Mouse (Mus musculus): Measurements from ENCODE around the gene Txnrd3. TPM values are rescaled to one million over a fixed set of nuclear protein-coding genes. Genes with fewer than 3 reads are reported as not detected.

Gene Txnrd3
- polyA plus RNA-seq (2015; fragmentation: Nextera tagmentation; extraction: Ambion mirVana): 11.2 and 11.6 TPM in 2 replicates

DNA sequence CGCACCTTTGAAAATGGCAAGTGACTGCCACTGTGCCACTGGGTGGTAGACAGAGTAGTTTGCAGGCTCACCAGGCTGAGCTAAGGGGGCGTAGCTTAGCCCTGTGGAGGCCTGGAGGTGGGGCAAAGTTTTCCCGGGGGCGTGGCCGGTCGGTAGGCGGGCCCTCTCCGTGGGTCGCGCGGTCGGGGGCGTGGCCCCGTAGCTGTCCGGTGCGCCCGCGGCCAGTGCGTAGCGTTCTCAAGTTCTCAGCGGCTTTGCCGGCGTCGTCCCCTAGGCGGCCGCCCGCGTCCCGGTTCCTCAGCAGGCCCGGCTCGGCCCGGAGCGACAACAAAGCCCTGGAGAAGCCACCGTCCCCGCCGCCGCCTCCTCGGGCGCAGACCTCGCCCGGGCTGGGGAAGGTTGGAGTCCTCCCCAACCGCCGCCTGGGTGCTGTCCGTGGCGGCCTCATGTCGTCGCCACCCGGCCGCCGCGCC, at the start of gene Txnrd3:
Gene Txnrd3 (plus strand): TSS at position 191 of the 473 bp plus-strand sequence.
- Histone ChIP-seq H3K4me1 (peaks cover 10% of the 10 kb centered on the region), H3K9me3 (no peaks in the 10 kb centered on the region), H3K27ac (peak within 1 kb of the TSS; percentile 89), H3K9ac (peak within 1 kb of the TSS; percentile 42), H3K4me2 (peak within 1 kb of the TSS; percentile 95), H3K27me3 (no peaks in the 10 kb centered on the region), H3K36me3 (no peaks in the 10 kb centered on the region), H3K4me3 (peak within 1 kb of the TSS; percentile 61)
- under 1% methylated on average over 51 of the region's 51 CpGs for WGBS
- ATAC-seq (ENCODE audit: borderline replicate concordance, extremely low read depth, low FRiP score, low TSS enrichment): peak; percentile 92

DNA sequence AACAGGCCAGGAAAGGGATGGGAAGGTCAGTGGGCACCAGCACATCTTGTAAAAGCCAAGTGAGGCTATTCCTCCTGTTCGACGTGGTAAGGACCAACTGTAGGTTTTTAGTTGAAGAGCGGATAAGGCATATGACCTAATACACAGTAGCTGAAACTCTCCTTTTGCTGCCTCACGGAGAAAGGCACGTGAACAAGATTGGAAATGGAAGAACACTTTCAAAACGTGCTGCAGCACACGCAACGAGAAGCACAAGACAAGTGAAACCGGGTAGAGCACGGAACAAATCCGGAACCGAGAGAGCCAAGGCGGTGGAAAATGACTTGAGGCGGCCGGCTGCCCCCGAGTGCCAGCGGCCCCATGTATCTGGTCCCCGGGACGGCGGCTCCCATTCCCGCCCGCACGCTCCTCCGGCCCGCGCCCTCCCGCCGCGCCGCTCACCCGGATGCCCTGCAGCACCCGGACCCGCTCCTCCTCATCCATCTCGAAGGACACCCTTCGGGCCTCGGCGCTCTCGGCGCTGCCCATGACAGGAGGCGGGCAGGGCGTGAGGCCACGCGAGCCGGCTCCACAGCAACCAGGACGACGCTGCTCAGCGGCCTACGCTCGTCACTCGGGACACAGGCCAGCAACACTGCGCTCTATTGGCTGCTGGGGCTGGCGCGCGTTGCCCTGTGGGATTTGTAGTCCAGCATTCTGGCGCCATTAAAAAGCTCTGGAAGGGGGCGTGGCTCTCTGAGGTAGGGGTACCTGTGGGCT, 48.6 kb upstream of the Txnrd3 start, which contains the start of gene Chchd6:
Gene Chchd6 (minus strand): TSS at position 635 of the 759 bp plus-strand sequence.
- under 1% methylated on average over 56 of the region's 56 CpGs for WGBS

DNA sequence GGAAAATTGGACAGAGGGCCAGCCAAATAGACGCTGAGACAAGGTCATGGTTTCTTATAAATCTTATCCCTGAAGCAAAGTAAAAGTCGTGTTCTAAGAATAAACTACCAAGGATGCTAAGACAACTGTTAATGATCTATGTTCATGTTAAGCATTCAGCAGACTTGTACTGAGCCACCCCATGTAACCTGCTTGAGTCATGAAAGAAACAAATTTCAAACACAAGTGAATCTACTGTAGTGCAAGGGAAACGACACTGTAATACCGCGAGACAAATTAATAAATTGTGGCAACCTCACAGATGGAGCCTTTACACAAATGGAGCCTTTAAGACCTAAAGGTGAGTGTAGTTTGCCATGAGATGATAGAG, 48.0 kb upstream of the Txnrd3 start:
- 0 out of 2 replicates have a peak, but pooled peaks cover 4% of the 10 kb centered on the region for H3K4me1 ChIP-seq
- H3K9ac ChIP-seq: no peak overlapping the region
- H3K27ac ChIP-seq: no peak overlapping the region
- H3K27me3 ChIP-seq: no peaks in the 10 kb centered on the region
- no peaks in the 10 kb centered on the region for H3K36me3 ChIP-seq
- ATAC-seq (ENCODE audit: borderline replicate concordance, extremely low read depth, low FRiP score, low TSS enrichment): peak; percentile 13; the same call in 1 of the 2 replicates
- peak overlapping the region; percentile 59 for H3K4me3 ChIP-seq
- WGBS: 30% methylated on average over 5 of the region's 5 CpGs
- H3K4me2 ChIP-seq: peak overlapping the region; percentile 82
- no peaks in the 10 kb centered on the region for H3K9me3 ChIP-seq

More for the DNA sequence above, 48.6 kb upstream of the Txnrd3 start, which contains the start of gene Chchd6:
- Histone ChIP-seq H3K36me3 (no peaks in the 10 kb centered on the region), H3K4me1 (0 out of 2 replicates have a peak, but pooled peaks cover 4% of the 10 kb centered on the region), H3K27me3 (no peaks in the 10 kb centered on the region), H3K9me3 (no peaks in the 10 kb centered on the region), H3K9ac (peak within 1 kb of the TSS; percentile 57), H3K4me2 (peak within 1 kb of the TSS; percentile 82), H3K27ac (no peak within 1 kb of the TSS), H3K4me3 (peak within 1 kb of the TSS; percentile 59)
- peak; percentile 100 for ATAC-seq (ENCODE audit: borderline replicate concordance, extremely low read depth, low FRiP score, low TSS enrichment)

DNA sequence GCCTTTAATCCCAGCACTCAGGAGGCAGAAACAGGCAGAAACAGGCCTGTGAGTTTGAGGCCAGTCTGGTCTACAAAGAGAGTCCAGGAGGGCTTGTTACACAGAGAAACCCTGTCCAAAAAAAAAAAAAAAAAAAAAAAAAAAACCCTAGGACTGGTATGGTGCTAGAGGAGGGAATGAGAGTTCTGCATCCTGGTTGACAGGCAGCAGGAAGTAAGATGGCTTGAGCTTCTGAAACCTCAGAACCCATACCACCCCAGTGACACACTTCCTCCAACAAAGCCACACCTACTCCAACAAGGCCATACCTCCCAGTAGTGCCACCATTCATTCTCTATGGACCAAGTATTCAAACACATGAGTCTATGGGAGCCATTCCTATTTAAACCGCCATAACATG, 47.3 kb upstream of the Txnrd3 start:
- Histone ChIP-seq H3K4me3 (no peak overlapping the region), H3K4me1 (0 out of 2 replicates have a peak, but pooled peaks cover 4% of the 10 kb centered on the region), H3K36me3 (no peaks in the 10 kb centered on the region), H3K9ac (no peak overlapping the region), H3K9me3 (no peaks in the 10 kb centered on the region), H3K4me2 (no peak overlapping the region), H3K27ac (no peak overlapping the region), H3K27me3 (no peaks in the 10 kb centered on the region)
- 97% methylated on average over 1 of the region's 1 CpGs for WGBS
- ATAC-seq (ENCODE audit: borderline replicate concordance, extremely low read depth, low FRiP score, low TSS enrichment): no peak

DNA sequence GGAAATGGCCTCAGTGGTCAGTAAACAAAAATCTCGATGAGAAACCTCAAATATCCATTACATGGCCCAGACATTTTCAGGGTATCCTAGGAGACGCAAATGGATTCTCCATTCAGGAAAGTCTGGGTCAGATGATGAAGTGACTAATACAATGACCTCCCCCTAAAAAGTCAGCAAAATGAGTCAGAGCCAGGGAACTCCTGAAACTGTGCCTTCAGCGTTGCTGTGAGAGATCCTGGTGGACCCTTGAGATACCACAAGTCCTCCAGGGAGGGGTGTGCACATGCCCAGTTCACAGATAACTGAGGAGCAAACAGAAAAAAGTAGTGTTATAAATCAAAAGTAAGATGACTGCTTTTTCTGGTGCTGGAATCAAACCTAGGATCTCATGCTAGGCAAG, 37.7 kb upstream of the Txnrd3 start:
- no peak overlapping the region for H3K4me3 ChIP-seq
- WGBS: 53% methylated on average over 3 of the region's 3 CpGs
- H3K27me3 ChIP-seq: no peaks in the 10 kb centered on the region
- no peak overlapping the region for H3K9ac ChIP-seq
- ATAC-seq (ENCODE audit: borderline replicate concordance, extremely low read depth, low FRiP score, low TSS enrichment): no peak
- no peaks in the 10 kb centered on the region for H3K9me3 ChIP-seq
- no peak overlapping the region for H3K4me2 ChIP-seq
- H3K36me3 ChIP-seq: no peaks in the 10 kb centered on the region
- no peak overlapping the region for H3K27ac ChIP-seq
- no peaks in the 10 kb centered on the region for H3K4me1 ChIP-seq

DNA sequence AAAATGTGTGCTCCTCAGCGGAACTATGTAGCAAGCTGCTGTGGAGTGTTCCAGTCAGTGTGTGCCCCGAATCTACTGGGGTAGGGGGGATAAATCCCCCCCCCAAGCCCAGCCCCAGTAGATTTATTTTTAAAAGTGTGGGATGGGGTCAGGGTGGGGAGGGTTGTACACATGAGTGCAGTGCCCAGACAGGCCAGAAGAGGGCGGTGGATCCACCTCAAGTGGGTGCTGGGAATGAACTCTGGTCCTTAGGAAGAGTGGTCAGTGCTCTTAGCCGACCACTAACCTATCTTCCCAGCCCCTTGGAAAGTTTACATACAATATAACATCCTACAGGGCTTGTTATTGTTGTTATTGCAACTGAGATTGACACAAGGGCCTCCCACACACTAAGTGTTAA, 35.8 kb upstream of the Txnrd3 start:
- Histone ChIP-seq H3K36me3 (no peaks in the 10 kb centered on the region), H3K4me2 (no peak overlapping the region), H3K4me1 (no peaks in the 10 kb centered on the region), H3K27me3 (no peaks in the 10 kb centered on the region), H3K27ac (no peak overlapping the region), H3K4me3 (no peak overlapping the region), H3K9me3 (no peaks in the 10 kb centered on the region), H3K9ac (no peak overlapping the region)
- ATAC-seq (ENCODE audit: borderline replicate concordance, extremely low read depth, low FRiP score, low TSS enrichment): no peak
- WGBS: 50% methylated on average over 4 of the region's 4 CpGs

DNA sequence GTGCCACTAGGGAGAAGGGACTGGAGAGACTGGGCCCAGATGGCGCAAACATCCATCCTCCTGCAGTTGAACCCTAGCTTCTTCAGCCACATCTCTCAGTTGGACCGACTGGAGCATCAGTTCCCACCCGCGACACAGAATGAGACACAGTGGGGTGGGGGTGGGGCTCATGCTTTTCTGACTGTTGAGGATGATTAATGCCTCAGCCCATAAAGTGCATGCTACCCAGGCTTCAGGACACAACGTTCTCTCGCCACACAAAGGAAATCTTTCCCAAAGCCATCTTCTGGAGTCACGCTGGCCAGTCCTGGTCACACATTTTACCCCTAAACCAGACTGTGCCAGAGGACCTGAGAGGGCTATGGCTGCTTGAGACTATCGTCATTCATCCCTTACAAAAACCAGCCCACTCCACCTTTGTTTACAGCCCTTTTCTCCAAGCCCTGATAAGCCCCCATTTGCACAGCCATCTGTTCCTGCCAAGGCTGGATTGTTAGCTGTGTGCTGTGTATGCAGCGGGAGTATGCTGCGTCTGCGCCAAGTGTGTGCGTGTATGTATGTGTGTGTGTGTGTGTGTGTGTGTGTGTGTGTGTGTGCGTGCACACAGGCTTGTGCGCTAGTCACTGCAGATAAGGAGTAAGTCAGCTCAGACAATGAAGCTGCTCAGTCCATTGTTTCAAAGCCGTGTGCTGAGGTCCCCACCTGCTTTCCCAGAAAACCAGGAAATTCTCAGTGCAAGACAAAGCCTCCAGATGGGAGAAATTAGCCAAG, 30.3 kb upstream of the Txnrd3 start:
- Histone ChIP-seq H3K36me3 (no peaks in the 10 kb centered on the region), H3K4me2 (no peak overlapping the region), H3K9me3 (no peaks in the 10 kb centered on the region), H3K4me3 (no peak overlapping the region), H3K9ac (no peak overlapping the region), H3K4me1 (0 out of 2 replicates have a peak, but pooled peaks cover 4% of the 10 kb centered on the region), H3K27ac (no peak overlapping the region), H3K27me3 (no peaks in the 10 kb centered on the region)
- ATAC-seq (ENCODE audit: borderline replicate concordance, extremely low read depth, low FRiP score, low TSS enrichment): no peak
- WGBS: 30% methylated on average over 15 of the region's 15 CpGs

DNA sequence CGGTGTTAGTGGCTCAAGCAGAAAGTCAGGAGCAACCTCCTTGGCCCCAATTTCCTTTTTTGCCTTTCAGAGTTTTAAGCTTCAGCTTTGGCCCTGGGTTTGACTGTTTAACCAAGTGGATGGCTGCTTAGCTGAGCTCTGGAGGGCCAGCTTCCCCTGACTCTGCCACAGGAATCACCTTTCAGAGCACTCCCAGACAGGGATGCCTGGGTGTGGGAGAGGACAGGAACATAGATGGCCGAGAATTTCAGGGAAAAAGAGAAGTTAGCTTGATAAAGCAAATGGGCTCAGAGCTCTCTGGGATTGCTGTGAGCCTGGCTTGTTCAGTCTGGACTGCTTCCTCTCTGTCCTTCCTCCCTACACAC, 29.7 kb upstream of the Txnrd3 start:
- 10% methylated on average over 2 of the region's 2 CpGs for WGBS
- Histone ChIP-seq H3K27me3 (no peaks in the 10 kb centered on the region), H3K9ac (no peak overlapping the region), H3K36me3 (no peaks in the 10 kb centered on the region), H3K27ac (no peak overlapping the region), H3K9me3 (no peaks in the 10 kb centered on the region), H3K4me3 (no peak overlapping the region), H3K4me1 (0 out of 2 replicates have a peak, but pooled peaks cover 4% of the 10 kb centered on the region), H3K4me2 (no peak overlapping the region)
- no peak for ATAC-seq (ENCODE audit: borderline replicate concordance, extremely low read depth, low FRiP score, low TSS enrichment)

DNA sequence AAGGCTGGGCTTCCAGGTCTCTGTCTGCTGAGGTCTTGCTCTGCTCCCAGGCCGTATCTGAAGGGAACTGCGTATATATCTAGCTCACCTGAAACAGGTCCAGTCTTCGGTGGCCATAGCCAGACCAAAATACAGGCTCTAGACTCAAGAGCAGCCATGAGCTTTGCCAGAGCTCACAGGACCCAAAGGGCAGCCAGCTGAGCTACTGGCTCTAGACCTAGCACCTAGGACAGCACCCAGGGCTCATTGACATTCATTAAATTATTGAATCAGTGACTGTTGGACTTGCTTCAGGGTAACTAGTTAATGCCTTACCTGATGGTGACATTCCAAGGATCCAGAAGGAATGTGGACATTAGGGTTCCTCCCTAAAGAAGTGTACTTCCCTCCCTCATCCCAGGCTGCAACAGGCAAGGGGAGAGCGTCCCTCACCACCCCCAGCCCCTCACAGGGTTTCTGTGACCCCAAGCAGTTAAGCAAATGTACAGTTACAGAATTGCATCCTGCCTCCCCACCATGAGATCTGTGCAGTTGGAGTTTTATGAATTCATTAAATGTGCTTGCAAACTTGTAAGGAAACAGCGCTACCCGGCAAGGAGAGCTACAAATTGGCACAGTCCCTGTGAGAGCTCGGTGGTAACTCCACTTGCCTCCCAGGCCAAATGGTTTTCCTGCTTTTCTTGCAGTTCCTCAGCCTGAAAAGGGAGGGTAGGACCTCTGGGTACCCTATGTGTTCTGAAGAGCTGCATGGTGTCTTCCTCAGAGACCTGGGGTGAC, 29.0 kb upstream of the Txnrd3 start:
- WGBS: 65% methylated on average over 7 of the region's 7 CpGs
- Histone ChIP-seq H3K36me3 (no peaks in the 10 kb centered on the region), H3K27me3 (no peaks in the 10 kb centered on the region), H3K4me1 (0 out of 2 replicates have a peak, but pooled peaks cover 4% of the 10 kb centered on the region), H3K9me3 (no peaks in the 10 kb centered on the region), H3K27ac (no peak overlapping the region), H3K4me2 (no peak overlapping the region), H3K4me3 (no peak overlapping the region), H3K9ac (no peak overlapping the region)
- no peak for ATAC-seq (ENCODE audit: borderline replicate concordance, extremely low read depth, low FRiP score, low TSS enrichment)

DNA sequence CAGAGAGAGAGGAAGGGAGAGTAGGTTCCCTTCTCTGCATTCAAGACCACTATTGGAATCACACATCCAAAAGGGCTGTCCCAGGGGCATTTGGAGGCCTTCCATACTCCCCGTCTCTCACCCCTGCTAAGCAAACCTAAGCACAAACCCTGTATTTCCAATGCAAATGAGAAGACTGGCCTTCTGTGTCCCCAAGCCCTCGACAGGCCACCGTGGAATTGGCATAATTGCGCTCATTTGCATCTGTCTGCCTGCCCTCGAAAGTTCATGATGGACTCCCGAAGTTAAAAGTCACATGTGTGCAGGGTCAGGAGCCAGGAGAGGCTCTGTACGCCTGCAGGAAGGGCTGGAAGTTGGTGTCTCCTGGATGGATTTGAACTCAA, 28.4 kb upstream of the Txnrd3 start:
- no peak for ATAC-seq (ENCODE audit: borderline replicate concordance, extremely low read depth, low FRiP score, low TSS enrichment)
- no peak overlapping the region for H3K27ac ChIP-seq
- WGBS: 47% methylated on average over 7 of the region's 7 CpGs

DNA sequence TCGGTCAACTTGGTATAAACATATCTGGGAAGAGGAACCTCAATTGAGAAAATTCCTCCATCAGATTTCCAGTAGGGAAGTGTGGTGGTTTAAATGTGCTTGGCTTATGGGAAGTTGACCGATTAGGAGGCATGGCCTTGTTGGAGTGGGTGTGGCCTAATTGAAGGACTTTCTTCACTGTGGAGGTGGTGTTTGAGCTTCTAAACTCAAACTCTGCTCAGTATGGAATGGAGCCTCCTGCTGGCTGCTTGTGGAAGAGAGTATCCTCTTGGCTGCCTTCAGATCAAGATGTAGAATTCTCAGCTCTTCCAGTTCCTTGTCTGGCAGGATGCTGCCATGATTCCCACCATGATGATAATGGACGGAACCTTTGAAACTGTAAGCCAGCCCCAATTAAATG, 21.1 kb upstream of the Txnrd3 start:
- Histone ChIP-seq H3K27me3 (no peaks in the 10 kb centered on the region), H3K36me3 (no peaks in the 10 kb centered on the region), H3K4me2 (no peak overlapping the region), H3K27ac (no peak overlapping the region), H3K4me3 (no peak overlapping the region), H3K9ac (no peak overlapping the region), H3K9me3 (no peaks in the 10 kb centered on the region), H3K4me1 (no peaks in the 10 kb centered on the region)
- 83% methylated on average over 3 of the region's 3 CpGs for WGBS
- no peak for ATAC-seq (ENCODE audit: borderline replicate concordance, extremely low read depth, low FRiP score, low TSS enrichment)

More for the DNA sequence above, 28.4 kb upstream of the Txnrd3 start:
- Histone ChIP-seq H3K4me2 (no peak overlapping the region), H3K4me3 (no peak overlapping the region), H3K27me3 (no peaks in the 10 kb centered on the region), H3K9ac (no peak overlapping the region), H3K9me3 (no peaks in the 10 kb centered on the region), H3K4me1 (0 out of 2 replicates have a peak, but pooled peaks cover 4% of the 10 kb centered on the region), H3K36me3 (no peaks in the 10 kb centered on the region)
